Mouse (Mus musculus) kidney, postnatal 25 days (tissue): ENCODE results near the gene Creb3l4.

ENCODE experiments used
- DNase-seq, 2 experiments: peaks; one replicate each; pipeline ENCODE4 v3.0.0; 2021; ENCODE audit warnings: mixed read lengths in 2 of 2

The Creb3l4 gene

GRCm38 (mm10) chr3:90224331-90224730 lies 19.0 kb downstream of the Creb3l4 start:
- DNase-seq = no peak

GRCm38 (mm10) chr3:90222941-90223340 lies 20.4 kb downstream of the Creb3l4 start:
- DNase-seq = no peak

- no peak for DNase-seq
Measured at GRCm38 (mm10) chr3:90222455-90222854, 20.9 kb downstream of the Creb3l4 start.

- DNase-seq = no peak
Measured at GRCm38 (mm10) chr3:90221123-90221522, 22.2 kb downstream of the Creb3l4 start.

- DNase-seq = peak; percentile 85 to 92
Measured at GRCm38 (mm10) chr3:90220531-90220951, 22.8 kb downstream of the Creb3l4 start.

GRCm38 (mm10) chr3:90220088-90220487 lies 23.2 kb downstream of the Creb3l4 start:
- peak in 1 of 2 experiments; percentile 73 for DNase-seq

GRCm38 (mm10) chr3:90215825-90216380 lies 27.4 kb downstream of the Creb3l4 start:
- peak in 1 of 2 experiments; percentile 38 for DNase-seq

GRCm38 (mm10) chr3:90213956-90214684 lies 29.2 kb downstream of the Creb3l4 start:
- peak; percentile 39 to 56 for DNase-seq

- DNase-seq = peak; percentile 90 to 95
Measured at GRCm38 (mm10) chr3:90213377-90213866, 29.9 kb downstream of the Creb3l4 start, which contains the start of the genes Rps27 and Rab13. Gene Rps27 (minus strand): TSS chr3:90213651. Gene Rab13 (plus strand): TSS chr3:90213695.

GRCm38 (mm10) chr3:90212723-90213122 lies 30.6 kb downstream of the Creb3l4 start:
- DNase-seq = no peak

- DNase-seq = no peak
Measured at GRCm38 (mm10) chr3:90211475-90212398, 31.6 kb downstream of the Creb3l4 start.

GRCm38 (mm10) chr3:90209908-90210566 lies 33.3 kb downstream of the Creb3l4 start:
- no peak for DNase-seq

GRCm38 (mm10) chr3:90208662-90209061 lies 34.6 kb downstream of the Creb3l4 start:
- DNase-seq = no peak

GRCm38 (mm10) chr3:90204582-90204981 lies 38.7 kb downstream of the Creb3l4 start:
- DNase-seq = no peak

- DNase-seq = no peak
Measured at GRCm38 (mm10) chr3:90203619-90204018, 39.7 kb downstream of the Creb3l4 start.

GRCm38 (mm10) chr3:90202884-90203283 lies 40.4 kb downstream of the Creb3l4 start:
- DNase-seq = no peak

GRCm38 (mm10) chr3:90197548-90197947 lies 45.8 kb downstream of the Creb3l4 start:
- no peak for DNase-seq

GRCm38 (mm10) chr3:90195644-90196043 lies 47.7 kb downstream of the Creb3l4 start:
- no peak for DNase-seq

GRCm38 (mm10) chr3:90194759-90195158 lies 48.6 kb downstream of the Creb3l4 start:
- DNase-seq = no peak

GRCm38 (mm10) chr3:90190859-90191510 lies 52.3 kb downstream of the Creb3l4 start:
- no peak for DNase-seq
